Mouse (Mus musculus) kidney, postnatal 0 days (tissue): ENCODE results near the gene Ctrb1. TPM values are rescaled to one million over a fixed set of nuclear protein-coding genes. Genes with fewer than 3 reads are reported as not detected.

ENCODE experiments used
- ATAC-seq: fragments of 200-750 bp; cut with Nextera tagmentation; replicated peaks from 2 replicates; pipeline ENCODE4 v1.8.0; 2017; ENCODE audit warnings: low read depth, moderate number of reproducible peaks, moderate TSS enrichment, moderate library complexity; ENCODE audit not compliant: low FRiP score
- DNase-seq: peaks from one replicate; pipeline ENCODE4 v3.0.0-alpha.2; 2016; ENCODE audit warnings: low spot score
- H3K27ac ChIP-seq: fragments of 300-500 bp; sonication (generic); 2 replicates; pipeline ENCODE4 v1.5.1; 2014; ENCODE audit warnings: mild to moderate bottlenecking
- H3K27me3 ChIP-seq: fragments of 300-500 bp; sonication (generic); 2 replicates; pipeline ENCODE4 v1.6.1; 2014; ENCODE audit warnings: low read length, mixed read lengths; ENCODE audit not compliant: insufficient read depth
- H3K36me3 ChIP-seq: fragments of 300-500 bp; sonication (generic); 2 replicates; pipeline ENCODE4 v1.6.1; 2014; ENCODE audit warnings: low read length, mixed read lengths; ENCODE audit not compliant: insufficient read depth
- H3K4me1 ChIP-seq: fragments of 300-500 bp; sonication (generic); replicated peaks from 2 replicates; pipeline ENCODE4 v1.6.1; 2014; ENCODE audit warnings: antibody characterized with exemption, low read length, mixed read lengths; ENCODE audit not compliant: insufficient read depth
- H3K4me2 ChIP-seq: fragments of 300-500 bp; sonication (generic); 2 replicates; pipeline ENCODE4 v1.6.1; 2014; ENCODE audit warnings: mild to moderate bottlenecking, low read length, moderate library complexity, mixed read lengths
- H3K4me3 ChIP-seq: fragments of 300-500 bp; sonication (generic); replicated peaks from 2 replicates; pipeline ENCODE4 v1.5.1; 2014; ENCODE audit warnings: low read depth, low read length
- H3K9ac ChIP-seq: fragments of 300-500 bp; sonication (generic); 2 replicates; pipeline ENCODE4 v1.6.1; 2014; ENCODE audit warnings: low read depth, low read length
- H3K9me3 ChIP-seq: fragments of 300-500 bp; sonication (generic); replicated peaks from 2 replicates; pipeline ENCODE4 v1.6.1; 2016; ENCODE audit warnings: low read length, inconsistent platforms, mixed read lengths
- CTCF ChIP-seq: IDR thresholded peaks from 2 replicates; pipeline ENCODE4 v1.5.1; 2016; ENCODE audit warnings: antibody characterized with exemption, low read depth, mild to moderate bottlenecking, moderate library complexity
- WGBS: fragments of 180-500 bp; shearing (Covaris S2); extraction: QIAGEN DNeasy Blood & Tissue Kit; methylation state at CpG from one replicate; pipeline ENCODE4 v1.1.7; 2014; 5-methylcytosine and 5-hydroxymethylcytosine counted together
- polyA plus RNA-seq: library from polyadenylated mRNA; unstranded; fragments of >200 nt; fragmentation: Nextera tagmentation; extraction: Ambion mirVana; gene quantifications from 2 replicates; pipeline ENCODE4 v1.2.1, GENCODE M21; 2015

Ctrb1 gene
- polyA plus RNA-seq, 1 experiment from 2014 or later, result not detected

GRCm38 (mm10) chr8:111699035-111699434, 8.2 kb upstream of the Ctrb1 start:
- H3K27ac ChIP-seq, result no peak overlapping the region
- DNase-seq (no peak), ATAC-seq (no peak)
- H3K4me1 ChIP-seq, result no peaks in the 10 kb centered on the region
- no peak overlapping the region for H3K9ac ChIP-seq
- no peaks in the 10 kb centered on the region for H3K9me3 ChIP-seq
- no peak overlapping the region for H3K4me2 ChIP-seq
- TF ChIP-seq CTCF, result no peak
- no peaks in the 10 kb centered on the region for H3K36me3 ChIP-seq
- no peak overlapping the region for H3K4me3 ChIP-seq
- no peaks in the 10 kb centered on the region for H3K27me3 ChIP-seq
- 13% methylated on average over 1 of the region's 1 CpGs for WGBS

- ATAC-seq, result no peak
- no peak for TF ChIP-seq CTCF
Measured at GRCm38 (mm10) chr8:111697655-111698054, 6.8 kb upstream of the Ctrb1 start.

GRCm38 (mm10) chr8:111695441-111695840, 4.6 kb upstream of the Ctrb1 start:
- peak; percentile 62 for DNase-seq
- no peak for ATAC-seq
- Histone ChIP-seq H3K9ac (no peak overlapping the region), H3K4me1 (no peaks in the 10 kb centered on the region), H3K27ac (no peak overlapping the region), H3K9me3 (no peaks in the 10 kb centered on the region), H3K36me3 (no peaks in the 10 kb centered on the region), H3K4me2 (no peak overlapping the region), H3K4me3 (no peak overlapping the region), H3K27me3 (no peaks in the 10 kb centered on the region)
- no peak for TF ChIP-seq CTCF
- 43% methylated on average over 7 of the region's 7 CpGs for WGBS

More at GRCm38 (mm10) chr8:111697655-111698054, 6.8 kb upstream of the Ctrb1 start:
- Histone ChIP-seq H3K4me2 (no peak overlapping the region), H3K9me3 (no peaks in the 10 kb centered on the region), H3K36me3 (no peaks in the 10 kb centered on the region), H3K27me3 (no peaks in the 10 kb centered on the region), H3K9ac (no peak overlapping the region), H3K4me1 (no peaks in the 10 kb centered on the region), H3K4me3 (no peak overlapping the region), H3K27ac (no peak overlapping the region)
- 82% methylated on average over 10 of the region's 10 CpGs for WGBS
- DNase-seq, result no peak

- Histone ChIP-seq H3K27ac (no peak overlapping the region), H3K4me3 (no peak overlapping the region), H3K9ac (no peak overlapping the region), H3K4me1 (no peaks in the 10 kb centered on the region), H3K27me3 (no peaks in the 10 kb centered on the region), H3K4me2 (no peak overlapping the region), H3K9me3 (no peaks in the 10 kb centered on the region), H3K36me3 (no peaks in the 10 kb centered on the region)
- DNase-seq (no peak), ATAC-seq (no peak; the same call in 1 of the 2 replicates)
- TF ChIP-seq CTCF, result no peak
- 30% methylated on average over 6 of the region's 6 CpGs for WGBS
Measured at GRCm38 (mm10) chr8:111693261-111693741, 2.5 kb upstream of the Ctrb1 start.

GRCm38 (mm10) chr8:111686881-111687280, 3.9 kb downstream of the Ctrb1 start:
- Histone ChIP-seq H3K27me3 (no peaks in the 10 kb centered on the region), H3K4me1 (no peaks in the 10 kb centered on the region), H3K9me3 (no peaks in the 10 kb centered on the region), H3K4me2 (no peak overlapping the region), H3K4me3 (no peak overlapping the region), H3K36me3 (no peaks in the 10 kb centered on the region), H3K27ac (no peak overlapping the region), H3K9ac (no peak overlapping the region)
- 68% methylated on average over 13 of the region's 13 CpGs for WGBS
- no peak for TF ChIP-seq CTCF
- DNase-seq (no peak), ATAC-seq (no peak)

GRCm38 (mm10) chr8:111682521-111682920, 8.3 kb downstream of the Ctrb1 start:
- DNase-seq (no peak), ATAC-seq (no peak)
- Histone ChIP-seq H3K9ac (no peak overlapping the region), H3K27me3 (no peaks in the 10 kb centered on the region), H3K36me3 (no peaks in the 10 kb centered on the region), H3K4me3 (no peak overlapping the region), H3K27ac (no peak overlapping the region), H3K4me2 (no peak overlapping the region), H3K4me1 (no peaks in the 10 kb centered on the region), H3K9me3 (no peaks in the 10 kb centered on the region)
- 30% methylated on average over 9 of the region's 9 CpGs for WGBS
- TF ChIP-seq CTCF, result no peak

- no peaks in the 10 kb centered on the region for H3K36me3 ChIP-seq
- no peak overlapping the region for H3K27ac ChIP-seq
- no peaks in the 10 kb centered on the region for H3K9me3 ChIP-seq
- no peak overlapping the region for H3K4me2 ChIP-seq
- H3K27me3 ChIP-seq, result no peaks in the 10 kb centered on the region
- ATAC-seq (no peak), DNase-seq (no peak)
- no peaks in the 10 kb centered on the region for H3K4me1 ChIP-seq
- H3K4me3 ChIP-seq, result no peak overlapping the region
- H3K9ac ChIP-seq, result no peak overlapping the region
- 77% methylated on average over 11 of the region's 11 CpGs for WGBS
- TF ChIP-seq CTCF, result no peak
Measured at GRCm38 (mm10) chr8:111681153-111681552, 9.7 kb downstream of the Ctrb1 start.
